Mouse (Mus musculus): ENCODE measurements around the gene Fam118b.
A peak's percentile ranks its signal among the peaks of the same experiment; 100 is the strongest.

Fam118b gene

DNA sequence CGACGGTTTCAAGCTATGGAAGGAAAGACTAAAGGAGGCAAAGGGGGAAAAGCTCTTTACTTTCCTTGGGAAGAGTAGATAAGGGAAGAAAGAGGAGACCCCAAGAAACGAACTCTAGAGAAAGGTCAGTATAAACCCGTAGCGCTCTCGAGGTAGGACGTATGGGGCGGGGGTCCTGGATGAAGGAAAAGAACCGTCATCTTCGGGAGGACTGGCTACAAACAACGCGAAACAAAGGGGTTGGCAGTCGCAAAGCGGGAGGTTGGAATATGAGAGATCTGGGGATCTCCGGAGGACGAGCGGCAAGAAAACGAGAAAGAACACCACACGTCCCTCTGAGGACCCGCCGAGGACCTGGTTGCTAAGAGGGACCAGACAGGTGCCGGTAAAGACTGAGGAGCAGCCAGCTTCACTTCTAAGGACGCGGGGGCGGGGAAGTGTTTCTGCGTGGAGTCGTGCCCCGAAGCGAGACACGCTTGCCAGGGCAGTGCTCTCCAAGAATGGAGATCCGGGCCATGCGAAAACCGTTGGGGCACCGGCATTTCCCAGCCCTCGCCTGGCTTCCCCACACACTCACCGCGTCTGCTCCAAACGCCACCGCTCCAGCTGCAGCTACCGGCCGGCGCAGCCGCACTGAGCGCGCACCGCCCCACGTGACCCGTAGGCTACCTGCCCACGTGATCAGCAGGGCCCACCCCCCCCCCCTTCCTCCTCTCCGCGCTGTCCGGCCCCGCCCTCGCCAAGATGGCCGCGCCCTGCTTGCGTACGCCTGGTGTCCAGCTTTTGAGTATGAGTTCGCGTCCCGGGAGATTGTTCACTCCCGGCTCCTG is at the start of gene Fam118b, which contains the start of gene Rpusd4:
TSS of gene Fam118b (minus strand) at position 660 of the 830 bp plus-strand sequence.
TSS of gene Rpusd4 (plus strand) at position 720 of the 830 bp plus-strand sequence.
- peak; percentile 70 for DNase-seq (ENCODE audit: low read depth, low spot score)

DNA sequence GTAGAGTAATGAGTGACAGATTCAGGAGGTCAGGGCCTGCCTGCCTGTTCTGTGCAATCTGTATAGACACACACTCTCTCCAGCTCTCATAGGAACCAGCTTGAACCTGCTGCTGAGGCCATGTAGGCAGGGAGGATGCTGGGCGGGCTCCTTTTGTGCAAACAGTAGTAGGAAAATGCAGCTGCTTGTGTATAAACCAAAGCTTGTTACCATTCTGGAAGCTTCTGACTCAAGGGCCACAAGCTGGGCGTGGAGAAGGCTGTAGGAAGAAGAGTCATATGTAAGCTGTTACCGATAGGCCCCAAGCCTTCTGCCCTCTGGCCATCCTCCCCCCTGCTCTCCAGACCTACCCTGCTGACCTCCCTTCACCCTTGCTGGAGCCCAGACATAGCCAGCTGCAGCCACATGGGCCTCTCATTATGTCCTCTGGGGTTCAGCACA is 49.2 kb upstream of the Fam118b start:
- no peak for DNase-seq (ENCODE audit: low read depth, low spot score)

DNA sequence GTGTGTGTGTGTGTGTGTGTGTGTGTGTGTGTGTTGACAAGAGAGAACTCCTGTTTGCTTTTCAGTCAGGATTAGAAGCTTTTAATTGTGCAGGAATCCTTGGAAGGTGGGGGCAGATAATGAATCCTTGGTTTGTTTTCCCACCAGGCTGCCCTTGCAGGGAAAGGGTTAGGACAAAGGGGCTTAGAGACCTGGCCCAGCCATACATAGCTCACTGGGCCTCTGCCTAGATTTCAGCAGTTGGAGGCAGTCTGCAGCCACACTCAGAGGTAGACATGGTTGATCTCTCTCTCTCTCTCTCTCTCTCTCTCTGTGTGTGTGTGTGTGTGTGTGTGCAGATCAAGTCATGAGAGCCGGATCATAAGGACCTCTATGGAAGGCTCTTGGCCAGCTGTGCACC is 46.6 kb upstream of the Fam118b start:
- no peak for DNase-seq (ENCODE audit: low read depth, low spot score)

DNA sequence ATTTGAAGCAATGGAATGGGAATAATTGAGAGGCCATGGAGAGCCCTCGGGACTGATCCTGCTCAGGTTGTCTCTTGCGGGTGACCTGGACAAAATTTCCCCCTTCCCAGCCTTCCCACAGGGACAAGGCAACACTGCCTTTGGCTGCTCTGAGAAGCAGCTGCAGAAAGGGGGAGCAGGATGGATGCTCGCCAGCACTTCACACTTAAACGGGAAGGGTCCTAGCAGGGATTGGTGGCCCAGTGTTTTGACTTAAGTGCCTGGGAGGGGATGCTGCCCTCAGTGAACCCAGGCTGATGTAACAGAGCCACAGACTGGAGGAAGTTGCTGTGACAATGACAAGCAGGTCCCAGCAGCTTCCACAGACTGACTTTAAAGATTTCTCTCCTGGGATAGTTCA is 46.0 kb upstream of the Fam118b start:
- DNase-seq (ENCODE audit: low read depth, low spot score) = no peak

DNA sequence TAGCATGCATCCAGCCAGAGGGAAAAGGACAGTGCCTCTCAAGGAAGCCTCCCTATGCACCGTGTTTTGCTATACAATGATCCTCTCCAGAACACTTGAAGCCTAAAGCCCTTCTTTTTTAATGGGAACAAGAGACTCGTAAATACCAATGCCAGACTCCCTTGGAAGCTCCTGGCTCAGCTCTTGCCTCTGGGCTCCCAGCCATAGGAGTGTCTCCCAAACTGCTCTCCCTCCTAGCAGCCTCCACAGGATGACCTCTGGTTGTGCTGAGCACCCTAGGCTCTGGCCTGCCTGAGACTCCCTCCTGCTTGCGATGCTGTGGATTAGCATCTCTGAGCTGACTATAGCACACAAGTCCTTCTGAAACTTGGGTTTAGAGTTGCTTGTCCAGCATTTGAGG is 44.9 kb upstream of the Fam118b start:
- no peak for DNase-seq (ENCODE audit: low read depth, low spot score)

DNA sequence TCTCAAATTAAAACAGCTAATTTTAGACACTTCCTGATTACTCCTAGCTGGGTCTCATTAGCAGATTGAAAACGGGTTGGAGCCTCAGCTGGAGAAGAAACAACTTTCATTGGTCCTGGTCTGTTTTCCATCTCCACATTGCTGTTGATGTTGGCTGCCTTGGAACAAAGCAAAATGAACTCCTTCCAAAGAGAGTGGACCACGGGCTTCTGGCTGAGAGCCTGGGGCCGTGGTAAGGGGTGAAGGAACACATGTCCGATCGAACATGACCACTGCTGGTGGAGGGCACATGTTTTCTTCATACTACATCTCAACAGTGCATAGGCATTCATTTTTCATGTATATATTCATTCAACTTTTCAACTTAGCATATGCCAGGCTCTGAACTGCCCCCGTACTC is 42.8 kb upstream of the Fam118b start:
- no peak for DNase-seq (ENCODE audit: low read depth, low spot score)

DNA sequence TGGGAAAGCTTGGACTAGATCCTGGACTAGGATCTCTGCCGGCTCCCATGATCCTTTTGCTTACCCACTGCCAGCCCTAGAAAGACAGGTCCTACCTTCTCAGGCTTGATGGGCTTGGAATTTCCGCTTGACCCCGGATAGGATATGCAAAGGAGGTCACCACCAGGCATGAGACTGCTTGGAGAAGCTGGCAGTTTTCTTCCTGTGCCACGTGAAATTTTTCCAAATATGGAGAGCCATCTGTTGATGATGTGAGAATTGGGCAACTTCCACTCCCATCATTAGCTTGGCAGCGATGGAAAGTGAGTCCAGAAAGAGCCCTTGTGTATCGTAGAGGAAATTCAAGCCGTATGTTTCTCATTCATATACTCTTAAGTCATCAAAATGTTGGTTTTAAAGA is 39.9 kb upstream of the Fam118b start:
- no peak for DNase-seq (ENCODE audit: low read depth, low spot score)

DNA sequence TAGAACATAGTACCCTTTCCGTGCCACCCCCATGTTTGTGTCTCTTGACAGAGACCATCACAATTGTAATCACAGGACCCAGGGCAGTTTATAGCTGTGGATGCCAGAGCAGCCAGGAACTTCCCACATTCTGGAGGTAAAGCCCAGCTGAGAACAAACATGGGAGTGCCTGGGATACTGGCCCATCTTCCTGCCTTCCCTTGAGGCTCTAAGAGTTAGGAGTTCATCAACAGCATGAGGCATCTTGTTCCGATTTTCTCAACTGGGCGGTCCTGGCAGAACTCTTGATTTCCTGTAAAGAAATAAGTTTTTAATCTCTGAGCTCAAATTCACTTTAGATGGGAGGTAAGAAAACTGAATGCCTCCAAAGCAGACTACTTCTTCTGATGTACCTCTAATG is 34.6 kb upstream of the Fam118b start:
- no peak for DNase-seq (ENCODE audit: low read depth, low spot score)

DNA sequence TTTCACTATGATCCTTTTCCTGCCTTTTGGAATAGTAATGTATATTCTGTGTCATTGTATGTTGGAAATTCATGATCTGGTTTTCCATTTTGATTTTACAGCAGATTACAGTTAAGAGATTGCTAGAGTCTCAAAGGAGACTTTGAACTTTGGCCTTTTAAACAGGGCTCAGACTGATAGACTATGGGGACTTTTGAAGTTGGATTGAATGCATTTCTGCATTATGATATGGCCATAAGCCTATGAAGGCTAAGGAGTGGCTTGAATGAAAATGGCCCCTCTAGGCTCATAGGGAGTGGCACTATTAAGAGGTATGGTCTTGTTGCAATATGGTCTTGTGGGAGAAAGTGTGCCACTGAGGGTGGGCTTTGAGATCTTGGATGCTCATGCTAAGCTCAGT is 30.2 kb upstream of the Fam118b start:
- DNase-seq (ENCODE audit: low read depth, low spot score) = no peak

DNA sequence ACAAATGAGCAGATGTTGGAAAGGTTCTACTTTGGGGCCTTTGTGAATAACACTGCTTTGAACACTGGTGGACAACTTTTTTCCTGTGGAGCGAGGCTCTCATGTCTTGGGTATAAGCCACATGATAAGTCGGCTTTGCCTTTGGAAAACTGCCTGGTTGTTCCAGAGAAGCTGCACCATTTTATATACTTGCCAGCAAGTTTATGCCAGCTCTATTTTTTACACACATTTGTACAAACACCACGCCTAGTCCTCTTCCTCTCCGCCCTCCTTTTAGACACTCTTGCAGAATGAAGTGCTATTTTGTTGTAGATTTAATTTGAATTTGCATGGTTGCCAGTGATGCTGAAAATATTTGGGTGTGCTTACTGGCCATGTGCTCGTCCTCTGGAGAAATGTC is 25.9 kb upstream of the Fam118b start:
- no peak for DNase-seq (ENCODE audit: low read depth, low spot score)

DNA sequence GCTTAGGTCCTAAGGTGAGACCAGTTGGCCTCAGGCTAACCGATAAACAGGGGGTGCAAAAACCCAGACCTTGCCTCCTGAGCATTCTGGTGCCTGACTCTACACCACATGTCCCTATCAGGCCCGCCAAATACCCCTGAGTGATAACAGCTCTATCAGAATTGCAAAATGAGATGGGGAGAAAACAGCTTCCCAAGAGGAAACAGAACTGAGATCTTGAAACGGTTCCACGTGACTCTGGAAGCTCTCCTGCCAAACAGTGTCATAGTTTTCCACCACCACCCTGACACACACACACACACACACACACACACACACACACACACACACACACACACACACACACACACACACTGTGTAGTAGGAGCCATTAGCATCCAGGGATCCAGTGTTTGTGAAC is 23.3 kb upstream of the Fam118b start:
- no peak for DNase-seq (ENCODE audit: low read depth, low spot score)

DNA sequence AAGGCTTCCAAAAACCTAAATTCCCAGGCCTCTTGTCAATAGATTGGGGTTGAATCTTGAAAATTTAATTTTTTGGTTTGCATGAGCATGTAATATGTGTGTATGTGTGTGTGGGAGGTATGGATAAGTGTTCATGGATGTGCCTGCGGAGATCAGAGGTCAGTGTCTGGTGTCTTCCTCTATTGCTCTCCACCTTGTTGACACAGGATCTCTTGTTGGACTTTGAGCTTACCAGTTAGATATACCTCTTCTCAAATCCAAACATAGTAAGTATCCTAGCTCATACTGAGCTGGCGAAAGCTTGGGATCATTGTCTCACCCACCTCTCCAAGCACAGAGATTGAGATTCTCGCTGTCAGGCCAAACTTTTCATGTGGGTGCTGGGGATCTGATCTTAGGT is 22.8 kb upstream of the Fam118b start:
- no peak for DNase-seq (ENCODE audit: low read depth, low spot score)

DNA sequence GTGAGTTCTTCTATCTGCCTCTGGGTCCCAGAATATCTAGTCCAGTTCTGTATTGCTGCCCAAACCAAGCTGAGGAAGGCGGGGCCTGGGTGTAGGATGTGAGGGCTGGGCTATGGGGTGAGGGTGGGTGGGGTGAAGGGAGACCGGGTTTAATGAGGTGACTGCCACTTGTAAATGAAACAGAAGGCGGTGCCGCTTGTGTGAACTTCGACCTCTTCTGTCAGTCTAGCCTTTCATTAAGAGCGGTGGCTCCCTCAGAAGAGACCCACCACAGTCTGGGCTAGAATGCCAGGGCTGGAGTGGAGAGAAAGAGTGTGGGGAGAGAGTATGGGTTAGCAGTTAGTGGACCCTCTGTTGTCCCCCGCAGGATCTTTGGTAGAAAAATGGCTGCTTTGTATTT is 22.4 kb upstream of the Fam118b start:
- no peak for DNase-seq (ENCODE audit: low read depth, low spot score)

DNA sequence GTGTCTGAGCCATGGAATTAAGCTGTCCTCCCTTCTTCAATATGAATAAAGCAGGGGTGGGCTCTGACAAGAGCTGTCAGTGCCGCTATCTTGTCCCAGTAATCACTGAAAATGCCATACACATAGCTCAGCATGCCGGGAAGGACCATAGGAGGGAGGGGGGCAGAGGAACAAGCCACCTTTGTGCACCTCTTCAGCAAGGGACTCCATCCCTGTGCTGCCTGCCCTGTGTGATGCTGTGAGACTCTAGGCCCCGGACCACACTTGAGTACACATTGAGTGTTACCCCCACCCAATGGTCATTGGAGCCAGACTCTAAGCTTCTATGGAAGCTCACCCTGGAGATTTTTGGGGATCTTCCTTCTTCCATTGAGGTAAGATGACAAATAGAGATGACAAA is 18.7 kb upstream of the Fam118b start:
- no peak for DNase-seq (ENCODE audit: low read depth, low spot score)

DNA sequence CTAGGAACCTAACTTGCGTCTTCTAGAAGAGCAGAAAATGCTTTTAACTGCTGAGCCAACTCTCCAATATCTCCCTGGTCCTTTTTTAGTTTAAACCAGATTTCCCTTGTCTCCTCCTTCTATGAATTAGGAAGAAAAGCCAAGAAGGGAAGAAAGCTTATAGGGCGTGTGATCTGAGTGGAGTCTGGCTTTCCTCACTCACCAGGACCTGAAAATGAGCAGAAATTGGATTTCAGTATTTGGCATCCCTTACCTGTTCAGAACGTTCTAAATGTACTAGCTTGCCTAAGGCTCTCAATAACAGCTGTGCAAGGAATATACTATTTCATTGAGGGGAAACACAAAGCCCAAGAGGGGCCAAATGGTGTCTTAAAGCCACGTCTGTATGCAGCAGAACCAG is 16.7 kb upstream of the Fam118b start:
- no peak for DNase-seq (ENCODE audit: low read depth, low spot score)

DNA sequence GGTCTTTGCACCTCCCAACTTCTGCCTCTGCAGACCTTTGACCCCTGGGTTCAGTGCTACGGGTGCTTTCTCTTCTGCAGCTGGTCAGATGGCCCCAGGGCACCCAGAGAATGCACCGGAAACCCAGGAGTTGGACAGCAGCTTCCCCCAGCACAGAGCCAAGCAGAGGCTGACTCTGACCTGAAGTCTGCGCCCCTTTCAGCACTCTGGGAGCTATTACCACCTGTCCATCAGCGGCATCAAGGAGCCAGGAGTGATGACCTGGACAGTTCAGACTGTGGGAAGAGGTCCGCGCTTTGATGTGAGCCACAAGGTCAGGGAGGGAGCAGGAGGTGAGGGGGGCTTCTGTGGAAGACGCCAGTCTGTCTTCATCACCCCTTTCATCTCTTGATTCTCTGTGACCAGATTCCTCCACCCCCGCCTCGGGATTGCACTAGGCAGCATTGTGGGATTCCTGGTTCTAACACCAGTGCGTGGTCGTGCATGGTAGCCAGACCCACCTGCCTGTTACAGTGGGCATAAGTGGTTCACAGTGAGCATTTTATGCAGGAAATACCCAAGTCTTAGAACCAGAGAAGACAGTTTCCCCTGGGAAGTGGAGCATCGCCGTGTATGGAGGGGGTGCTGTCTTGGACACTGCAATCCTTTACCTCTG is 15.9 kb upstream of the Fam118b start:
- no peak for DNase-seq (ENCODE audit: low read depth, low spot score)

DNA sequence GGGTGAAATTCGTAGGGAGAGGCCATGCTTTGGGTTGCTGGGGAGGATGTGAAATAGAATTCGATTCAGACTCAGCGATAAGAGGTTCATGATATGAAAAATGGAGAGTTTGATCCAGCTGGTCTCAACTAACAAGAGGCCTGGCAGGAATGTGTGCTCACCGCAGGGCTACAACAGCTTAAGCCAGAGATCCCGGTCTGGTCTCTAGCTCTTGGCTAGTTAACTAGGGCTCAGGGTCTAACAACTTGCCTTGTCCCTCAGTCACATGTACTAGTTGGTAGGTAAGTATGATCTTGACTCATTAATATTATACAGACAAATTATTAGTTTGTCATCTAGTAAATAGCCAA is 15.2 kb upstream of the Fam118b start:
- no peak for DNase-seq (ENCODE audit: low read depth, low spot score)

DNA sequence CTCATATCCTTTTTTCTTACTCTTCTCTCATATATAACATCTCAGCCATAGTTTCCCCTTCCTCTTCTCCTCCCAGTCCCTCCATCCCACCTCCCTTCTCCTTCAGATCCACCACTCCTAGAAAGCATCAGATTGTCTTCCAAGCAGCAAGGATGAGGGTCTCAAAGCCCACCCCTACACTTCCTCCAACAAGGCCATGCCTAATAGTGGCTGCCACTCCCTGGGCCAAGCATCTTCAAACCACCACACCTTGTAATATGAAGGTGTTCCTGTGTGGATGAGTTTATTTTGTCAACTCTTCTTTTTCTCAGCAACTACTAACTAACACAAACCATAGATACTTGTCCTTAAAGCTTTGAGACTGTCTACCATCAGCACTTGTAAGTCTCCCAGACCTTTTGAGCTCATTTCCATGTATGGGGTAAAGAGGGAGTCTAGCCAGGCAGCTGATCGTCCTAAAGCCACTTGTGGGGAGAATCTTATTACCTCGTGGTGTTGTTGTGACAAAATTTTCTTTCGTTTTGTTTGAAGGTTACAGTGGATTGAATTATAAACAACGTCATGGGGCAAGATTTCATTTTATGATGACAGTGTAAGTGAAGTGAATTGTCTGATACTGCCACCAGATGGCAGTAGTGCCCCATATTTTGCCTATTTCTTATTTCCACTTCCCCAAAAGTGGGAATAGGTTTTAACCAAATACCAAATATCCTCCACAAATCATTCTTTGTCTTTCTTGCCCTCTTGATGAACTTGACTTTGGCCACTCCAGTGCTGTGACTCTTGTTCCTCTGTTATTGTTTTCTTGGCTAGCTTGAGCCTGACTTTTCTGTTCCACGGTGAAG is 14.6 kb upstream of the Fam118b start:
- DNase-seq (ENCODE audit: low read depth, low spot score) = no peak

DNA sequence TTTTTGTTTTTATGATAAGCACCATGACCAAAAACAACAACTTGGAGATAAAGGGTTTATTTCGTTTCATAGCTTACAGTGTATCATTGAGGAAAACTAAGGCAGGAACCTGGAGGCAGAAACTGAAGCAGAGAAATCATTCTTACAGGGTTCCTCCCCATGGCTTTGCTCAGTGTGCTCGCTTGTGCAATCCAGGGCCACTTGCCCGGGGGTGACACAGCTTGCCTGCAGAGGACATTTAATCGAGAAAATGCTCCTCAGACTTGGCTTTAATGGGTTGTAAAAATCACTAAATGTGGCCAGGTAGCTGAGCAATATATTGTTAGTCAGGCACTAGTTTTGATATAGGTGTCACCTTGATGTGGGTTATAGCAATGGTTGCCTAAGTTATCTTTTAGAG is 10.8 kb upstream of the Fam118b start:
- DNase-seq (ENCODE audit: low read depth, low spot score) = no peak

DNA sequence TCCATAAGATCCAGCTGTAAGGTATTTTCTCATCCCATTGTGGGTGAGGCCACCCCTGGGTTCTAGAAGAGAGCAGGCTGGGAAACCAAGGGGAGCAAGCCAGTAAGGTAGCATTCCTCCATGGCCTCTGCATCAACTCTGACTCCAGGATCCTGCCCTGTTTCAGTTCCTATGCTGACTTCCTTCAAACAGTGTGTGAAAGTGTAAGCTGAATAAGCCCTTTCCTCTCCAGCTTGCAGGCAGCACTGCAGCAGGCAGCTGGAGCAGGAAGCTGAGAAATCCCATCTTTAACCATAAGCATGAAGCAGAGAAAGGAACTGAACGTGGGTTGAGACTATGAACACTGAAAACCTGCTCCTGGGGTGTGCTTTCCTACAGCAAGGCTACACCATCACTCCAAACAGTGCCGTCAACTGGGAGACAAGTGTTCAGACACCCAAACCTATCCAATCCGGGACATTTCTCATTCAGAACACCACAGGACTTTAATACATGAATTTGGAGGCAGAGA is 10.3 kb upstream of the Fam118b start:
- no peak for DNase-seq (ENCODE audit: low read depth, low spot score)

DNA sequence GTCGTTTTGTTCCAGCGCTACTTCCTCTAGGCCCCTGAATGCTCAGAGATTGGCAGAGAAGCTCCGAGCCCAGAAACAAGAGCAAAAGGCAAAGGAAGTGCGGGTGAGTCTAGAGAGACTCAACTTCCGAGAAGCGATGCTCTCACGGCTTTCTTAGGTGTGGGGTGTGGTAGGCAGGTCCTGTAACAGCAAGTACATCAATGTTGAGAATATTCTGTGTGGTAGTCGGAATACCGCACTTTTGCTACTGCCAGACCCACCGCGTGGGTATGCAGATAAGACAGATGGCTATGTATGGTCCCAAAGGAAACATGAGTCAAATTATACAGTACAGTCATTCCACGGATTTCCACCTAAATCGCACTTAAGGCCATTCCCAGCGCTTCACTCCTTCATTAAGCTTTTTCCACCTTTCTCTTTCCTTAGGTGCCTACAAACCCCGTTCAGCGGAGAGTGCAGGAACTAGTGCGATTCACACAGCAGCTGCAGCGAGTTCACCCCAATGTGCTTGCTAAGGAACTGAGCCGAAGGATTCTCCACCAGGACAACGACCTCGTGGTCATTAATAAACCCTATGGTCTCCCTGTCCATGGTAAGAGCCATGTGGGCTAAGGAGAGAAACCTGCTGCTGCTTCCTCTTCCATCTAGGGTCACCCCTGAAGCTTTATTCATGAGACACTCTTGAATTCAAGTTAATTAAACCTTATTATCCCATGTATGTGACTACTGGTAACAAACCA is 541 bp upstream of the Fam118b start:
- no peak for DNase-seq (ENCODE audit: low read depth, low spot score)
